Mouse (Mus musculus): Measurements from ENCODE around the gene Ctnnal1.
"Not testable (repeated sequence)": the region's sequence is repeated elsewhere in the genome, so short reads cannot be mapped to it uniquely, and the experiment has no call there.

Ctnnal1 gene

DNA sequence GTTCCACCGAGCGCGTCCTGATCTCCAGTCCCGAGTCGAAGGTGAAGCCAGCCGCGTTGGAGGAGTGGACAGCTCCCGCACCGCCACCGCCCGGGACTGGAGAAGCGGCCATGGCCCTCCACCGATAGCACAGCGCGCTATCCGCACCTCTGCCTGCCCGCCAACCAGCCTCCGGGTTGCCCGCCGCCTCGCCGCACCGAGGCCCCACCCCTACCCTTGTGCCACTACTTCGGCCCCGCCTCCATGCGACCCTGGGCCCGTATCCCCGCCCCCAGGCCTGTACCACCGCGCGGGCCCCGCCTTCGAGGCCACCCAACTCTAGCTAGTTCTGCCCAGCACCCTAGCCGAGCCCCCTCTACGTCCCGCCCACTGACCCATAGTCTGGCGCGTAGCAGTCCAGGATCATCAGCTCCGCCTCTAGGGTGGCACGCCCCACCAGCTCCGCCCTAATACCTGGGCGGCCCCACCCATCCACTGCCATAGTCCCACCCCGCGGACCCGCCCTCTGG is at the start of gene Ctnnal1:
Gene Ctnnal1, minus strand, starts transcription at position 186 of the 509 bp plus-strand sequence.
- in situ Hi-C loops (cut with MboI, MseI), result no loop called here

DNA sequence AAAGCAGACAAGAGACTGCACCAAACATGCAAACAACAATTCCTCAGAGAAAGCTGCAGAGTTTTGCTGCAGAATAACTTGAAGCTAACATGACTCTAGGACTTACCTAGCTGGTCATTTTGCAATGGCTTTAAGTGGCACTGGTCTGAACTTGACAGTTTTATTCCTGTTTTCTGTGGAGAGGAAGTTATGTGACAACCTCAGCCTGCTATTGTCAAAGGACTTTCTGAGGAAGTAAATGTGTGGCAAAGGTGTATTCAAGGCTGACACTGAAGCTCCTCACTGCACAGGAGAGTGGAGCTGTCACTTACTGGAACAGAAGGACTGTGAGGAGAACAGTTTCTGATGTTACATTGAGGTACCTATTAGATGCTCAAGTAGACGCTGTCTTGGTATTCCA is 49.8 kb upstream of the Ctnnal1 start:
- in situ Hi-C loops (cut with MboI, MseI), result no loop called here

DNA sequence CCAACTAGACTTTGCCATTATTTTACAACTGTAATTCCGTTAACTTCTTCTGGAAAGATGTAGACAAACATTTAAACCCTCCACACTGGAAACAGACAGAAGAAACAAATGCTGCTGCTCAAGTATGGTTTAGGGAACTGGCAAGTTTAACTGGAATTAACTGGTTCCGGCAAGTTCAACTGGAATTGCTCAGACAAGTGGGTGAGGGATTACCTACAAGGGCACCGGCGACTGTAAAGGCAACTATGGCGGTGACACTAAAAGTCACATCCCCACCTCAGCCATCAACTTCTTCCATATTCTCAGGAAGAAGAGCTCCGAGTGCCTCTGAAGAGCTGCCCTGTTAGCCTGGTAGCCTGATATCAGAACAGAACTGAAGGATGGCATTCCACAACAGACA is 49.4 kb upstream of the Ctnnal1 start:
- in situ Hi-C loops (cut with MboI, MseI), result no loop called here

DNA sequence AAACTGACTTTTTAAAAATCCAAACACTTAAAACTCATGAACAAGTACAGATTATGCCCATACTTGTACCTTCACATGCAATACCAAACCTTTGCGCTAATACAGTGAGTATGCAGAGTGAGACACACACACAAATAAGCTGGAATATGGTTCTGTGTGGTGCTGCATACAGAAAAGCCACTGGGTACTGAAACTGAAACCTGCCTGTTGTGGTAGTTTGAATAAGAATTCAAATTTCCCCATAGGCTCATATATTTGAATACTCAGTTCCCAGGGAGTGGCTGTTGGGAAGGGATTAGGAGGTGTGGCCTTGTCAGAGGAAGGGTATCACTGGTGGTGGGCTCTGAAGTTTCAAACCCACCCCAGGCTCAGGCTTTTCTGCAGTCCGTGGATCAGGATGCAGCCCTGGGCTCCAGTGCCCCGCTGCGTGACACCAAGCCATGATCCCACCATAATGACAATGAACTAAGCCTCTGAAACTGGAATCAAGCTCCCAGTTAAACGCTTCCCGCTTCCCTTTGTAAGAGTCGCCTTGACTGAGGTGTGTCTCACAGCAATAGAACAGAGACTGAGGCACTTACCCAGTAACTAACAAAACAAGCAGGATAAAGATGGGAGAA is 47.5 kb upstream of the Ctnnal1 start:
- in situ Hi-C loops (cut with MboI, MseI), result no loop called here

DNA sequence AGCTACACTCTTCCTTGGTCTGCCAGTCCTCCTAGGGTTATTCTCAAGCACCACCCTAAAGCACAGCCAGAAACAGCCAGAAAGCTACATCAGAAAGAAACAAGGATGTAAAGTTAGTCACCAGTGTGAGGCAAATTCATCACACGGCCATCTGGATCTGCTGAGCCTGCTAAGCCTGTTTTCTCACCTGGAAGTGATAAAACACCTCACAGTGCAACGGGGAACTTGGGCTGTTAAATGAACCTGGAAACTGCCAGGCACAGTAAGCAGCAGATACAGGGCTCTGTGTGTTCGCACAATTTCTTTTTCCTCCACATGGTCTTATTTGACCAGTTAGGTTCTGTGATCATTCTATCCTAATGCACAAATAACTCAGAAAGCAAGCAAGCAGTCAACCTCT is 44.6 kb upstream of the Ctnnal1 start:
- in situ Hi-C loops (cut with MboI, MseI), result loop anchor here (5.0 to 10.0 kb wide), 2 partner anchors 107 to 125 kb away; partner anchors contain the start of genes Elp1 and Fam206a

DNA sequence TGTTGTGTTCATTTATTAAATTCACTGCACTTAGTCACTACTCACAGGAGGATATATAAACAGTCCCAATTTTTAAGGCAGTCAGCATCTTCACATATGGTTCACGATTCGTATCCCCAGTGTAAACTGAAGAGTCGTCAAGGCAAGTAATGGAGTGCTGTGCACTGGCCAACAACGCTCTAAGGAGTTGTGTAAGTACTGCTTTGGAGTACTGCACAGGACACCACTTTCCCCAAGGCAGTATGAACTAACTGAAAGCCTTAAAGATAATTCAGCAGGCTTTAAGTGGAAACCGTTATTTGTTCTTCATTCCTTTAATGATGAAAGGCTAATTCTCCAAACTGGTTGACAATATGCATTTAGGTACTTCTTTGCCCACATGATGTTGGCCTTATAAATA is 42.7 kb upstream of the Ctnnal1 start:
- in situ Hi-C loops (cut with MboI, MseI), result loop anchor here (5.0 to 10.0 kb wide), 2 partner anchors 105 to 123 kb away; partner anchors contain the start of genes Elp1 and Fam206a

DNA sequence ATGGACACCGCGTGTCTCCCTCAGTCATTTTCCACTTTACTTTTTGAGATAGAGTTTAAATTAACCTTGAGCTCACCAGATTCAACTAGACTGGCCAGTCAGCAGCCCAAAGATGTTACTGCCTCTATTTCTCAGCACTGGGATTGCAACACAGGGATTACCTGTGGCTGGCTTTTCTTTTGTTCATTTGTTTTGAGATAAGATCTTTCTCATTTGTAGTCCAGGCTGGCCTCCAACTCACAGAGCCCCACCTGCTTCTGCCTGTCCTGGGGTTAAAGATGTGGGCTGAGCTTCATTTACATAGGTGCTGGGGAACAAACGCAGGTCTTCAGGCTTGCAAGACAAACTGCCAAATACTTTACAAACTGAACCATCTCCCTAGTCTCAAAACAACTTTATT is 41.9 kb upstream of the Ctnnal1 start:
- in situ Hi-C loops (cut with MboI, MseI), result loop anchor here (5.0 to 10.0 kb wide), 2 partner anchors 105 to 122 kb away; partner anchors contain the start of genes Elp1 and Fam206a

DNA sequence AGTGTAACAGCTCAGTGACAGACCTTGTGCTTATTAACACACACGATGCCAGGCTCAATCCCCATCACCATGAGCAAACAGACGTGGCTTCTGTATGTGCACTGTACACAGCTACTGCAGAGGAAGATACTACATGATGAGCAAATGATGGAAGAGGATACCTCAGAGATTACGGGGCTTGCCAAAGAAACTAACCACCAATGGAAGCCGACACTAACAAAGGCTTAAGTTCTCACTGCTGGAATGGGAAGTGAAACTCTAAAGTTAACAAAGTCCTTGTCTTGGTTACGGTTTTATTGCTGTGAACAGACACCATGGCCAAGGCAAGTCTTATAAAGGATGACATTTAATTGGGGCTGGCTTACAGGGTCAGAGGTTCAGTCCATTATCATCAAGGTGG is 40.5 kb upstream of the Ctnnal1 start:
- in situ Hi-C loops (cut with MboI, MseI), result loop anchor here (5.0 to 10.0 kb wide), 2 partner anchors 103 to 121 kb away; partner anchors contain the start of genes Elp1 and Fam206a

DNA sequence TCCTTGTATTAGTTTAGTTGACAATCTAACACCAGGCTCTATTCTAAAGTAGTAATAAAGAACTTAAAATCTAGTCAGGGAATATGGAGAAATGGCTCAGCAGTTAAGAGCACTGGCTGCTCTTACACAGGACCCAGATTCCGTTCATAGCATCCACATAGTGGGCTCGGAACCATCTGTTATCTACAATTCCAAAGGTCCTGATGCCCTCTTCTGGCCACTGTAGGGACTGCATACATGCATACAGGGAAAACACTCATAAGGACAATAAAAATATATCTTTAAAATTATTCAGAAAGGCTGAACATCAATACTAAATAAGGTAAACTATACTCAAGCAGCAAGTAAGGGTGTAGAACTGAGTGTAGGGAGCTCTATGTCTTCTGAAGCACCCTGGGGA is 36.7 kb upstream of the Ctnnal1 start:
- in situ Hi-C loops (cut with MboI, MseI), result loop anchor here (10.0 kb wide), 1 partner anchor 117 kb away; no protein-coding TSS in a partner anchor

DNA sequence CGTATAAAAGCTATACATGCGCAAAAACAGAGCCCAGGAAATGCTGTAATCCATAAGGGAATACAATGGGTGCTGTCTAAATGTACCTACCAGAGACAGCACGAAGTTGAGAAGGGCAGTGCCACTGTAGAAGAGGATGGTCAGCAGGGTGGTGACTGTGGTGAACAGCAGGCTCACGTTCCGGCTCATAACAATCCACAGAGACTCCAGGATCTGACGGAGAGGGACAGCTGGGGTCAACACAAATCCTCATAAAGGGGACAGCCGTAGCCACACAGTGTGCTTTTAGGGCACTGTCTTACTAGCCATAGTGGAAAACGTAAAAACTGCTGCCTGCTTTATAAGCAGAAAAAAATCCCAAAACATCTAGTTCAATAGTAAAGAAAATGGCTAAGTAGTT is 34.2 kb upstream of the Ctnnal1 start:
- in situ Hi-C loops (cut with MboI, MseI), result loop anchor here (25.0 kb wide), 1 partner anchor 713 kb away; no protein-coding TSS in a partner anchor

DNA sequence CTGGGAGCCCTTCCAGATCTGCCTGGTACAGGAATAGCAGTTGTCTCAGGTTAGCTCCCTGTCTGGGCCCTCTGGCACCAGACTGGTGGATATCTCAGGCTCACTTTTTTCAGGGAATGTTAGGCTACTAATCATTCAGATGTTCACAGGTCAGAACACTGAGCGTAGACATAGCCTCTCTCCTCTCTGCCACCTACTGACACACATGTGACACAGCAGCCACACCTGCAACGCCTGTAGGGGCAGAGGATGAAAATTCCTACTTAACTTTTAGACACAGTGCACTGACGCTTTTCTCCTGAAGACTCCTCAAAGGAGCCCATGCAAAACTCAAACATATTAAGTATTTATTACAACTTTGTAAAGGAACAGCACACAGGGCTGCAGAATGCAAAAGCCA is 32.5 kb upstream of the Ctnnal1 start:
- in situ Hi-C loops (cut with MboI, MseI), result loop anchor here (25.0 kb wide), 1 partner anchor 715 kb away; no protein-coding TSS in a partner anchor

DNA sequence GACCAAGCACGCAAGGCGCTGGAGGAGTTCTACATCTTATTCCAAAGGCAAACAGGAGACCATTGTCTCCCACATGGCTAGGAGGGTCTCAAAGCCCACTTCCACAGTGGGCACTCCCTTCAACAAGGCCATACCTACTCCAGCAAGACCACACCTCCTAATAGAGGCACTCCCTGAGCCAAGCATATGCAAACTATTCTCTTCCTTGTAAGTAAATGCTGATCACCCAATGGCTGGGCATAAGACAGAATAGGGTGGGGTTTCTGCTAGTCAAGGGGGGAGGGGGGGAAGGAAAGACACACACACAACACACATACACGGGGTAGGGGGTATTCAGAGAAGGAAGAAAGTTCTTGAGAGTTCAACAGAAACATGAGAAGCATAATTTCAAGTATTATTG is 29.2 kb upstream of the Ctnnal1 start:
- in situ Hi-C loops (cut with MboI, MseI), result loop anchor here (25.0 kb wide), 1 partner anchor 718 kb away; no protein-coding TSS in a partner anchor

DNA sequence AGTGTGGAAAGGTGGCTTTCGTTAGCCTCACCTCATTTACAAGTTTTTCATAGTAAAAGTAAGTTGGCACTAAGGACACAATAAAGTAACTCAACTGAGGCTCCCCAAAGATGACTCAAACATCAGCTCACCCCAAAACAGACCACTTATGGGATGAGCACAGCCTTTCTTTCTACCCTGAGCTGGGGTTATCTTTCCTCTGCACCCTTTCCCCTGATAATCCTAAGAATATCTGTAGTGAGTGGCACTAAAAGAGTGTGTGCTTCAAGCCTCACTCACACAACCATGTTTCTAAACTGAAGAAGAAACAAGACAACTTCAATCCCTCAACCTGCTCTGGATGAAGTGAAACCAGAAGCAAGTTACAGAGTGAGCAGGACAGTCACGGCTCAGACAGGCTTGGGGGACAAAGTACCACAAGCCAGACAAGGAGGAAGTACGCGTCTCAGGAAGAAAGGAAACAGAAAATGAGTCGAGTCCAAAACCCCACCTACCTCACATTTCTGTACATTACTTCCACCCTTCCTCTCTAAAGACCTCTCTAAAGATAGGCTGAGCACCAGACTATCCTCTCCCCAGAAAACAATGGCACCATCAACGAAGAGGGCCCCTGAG is 27.6 kb upstream of the Ctnnal1 start:
- in situ Hi-C loops (cut with MboI, MseI), result loop anchor here (25.0 kb wide), 1 partner anchor 720 kb away; no protein-coding TSS in a partner anchor

DNA sequence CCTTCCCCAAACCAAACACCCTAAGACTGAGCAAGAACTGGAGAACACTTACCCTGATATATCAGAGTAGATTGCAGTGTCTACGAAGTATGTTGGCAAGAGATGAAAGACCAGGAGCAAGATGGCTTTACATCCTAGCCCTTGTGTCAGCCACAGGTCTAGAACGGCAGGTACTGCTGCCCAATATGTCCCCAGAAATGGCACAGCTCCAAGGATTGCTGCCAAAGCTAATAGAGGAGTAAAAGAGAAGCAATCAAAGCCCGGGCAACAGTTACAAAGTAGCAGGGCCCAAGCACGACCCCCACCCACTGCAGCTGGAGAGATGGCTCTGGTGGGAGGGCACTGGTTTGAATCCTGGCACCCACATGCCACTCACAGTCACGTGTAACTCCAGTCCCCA is 23.5 kb upstream of the Ctnnal1 start:
- in situ Hi-C loops (cut with MboI, MseI), result loop anchor here (5.0 to 25.0 kb wide), 2 partner anchors 34 to 724 kb away; no protein-coding TSS in a partner anchor

DNA sequence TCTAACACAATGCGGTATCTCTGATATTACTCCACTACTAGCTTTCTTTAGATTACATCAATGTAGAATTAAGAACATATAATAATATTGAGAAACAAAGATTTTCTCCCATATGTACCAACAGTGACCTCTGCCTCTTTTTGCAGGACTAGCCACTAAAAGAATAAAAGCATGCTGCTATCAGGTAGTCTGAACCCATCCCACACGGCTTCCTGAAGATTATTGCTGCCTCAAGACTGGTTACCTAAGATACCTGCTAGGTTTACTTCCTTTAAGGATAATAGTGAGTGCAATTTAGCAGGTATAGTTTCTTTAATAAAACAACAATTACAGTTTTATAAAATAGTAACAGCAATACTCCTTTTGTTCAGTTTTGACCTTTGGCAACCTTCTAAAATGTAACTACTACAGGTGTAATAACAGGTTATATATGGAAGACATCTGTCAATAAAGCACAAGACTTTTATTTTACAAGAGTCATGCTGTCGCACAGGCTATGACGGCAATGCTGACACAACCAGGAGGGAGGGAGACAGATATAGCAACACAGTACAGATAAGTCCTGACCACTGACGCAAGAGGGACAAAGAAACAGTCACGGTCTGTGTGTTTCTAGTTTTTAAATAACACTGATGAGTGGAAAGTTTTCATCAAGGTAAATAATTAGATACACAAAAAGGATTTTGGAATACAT is 21.4 kb upstream of the Ctnnal1 start:
- in situ Hi-C loops (cut with MboI, MseI), result loop anchor here (5.0 to 25.0 kb wide), 2 partner anchors 36 to 726 kb away; no protein-coding TSS in a partner anchor

DNA sequence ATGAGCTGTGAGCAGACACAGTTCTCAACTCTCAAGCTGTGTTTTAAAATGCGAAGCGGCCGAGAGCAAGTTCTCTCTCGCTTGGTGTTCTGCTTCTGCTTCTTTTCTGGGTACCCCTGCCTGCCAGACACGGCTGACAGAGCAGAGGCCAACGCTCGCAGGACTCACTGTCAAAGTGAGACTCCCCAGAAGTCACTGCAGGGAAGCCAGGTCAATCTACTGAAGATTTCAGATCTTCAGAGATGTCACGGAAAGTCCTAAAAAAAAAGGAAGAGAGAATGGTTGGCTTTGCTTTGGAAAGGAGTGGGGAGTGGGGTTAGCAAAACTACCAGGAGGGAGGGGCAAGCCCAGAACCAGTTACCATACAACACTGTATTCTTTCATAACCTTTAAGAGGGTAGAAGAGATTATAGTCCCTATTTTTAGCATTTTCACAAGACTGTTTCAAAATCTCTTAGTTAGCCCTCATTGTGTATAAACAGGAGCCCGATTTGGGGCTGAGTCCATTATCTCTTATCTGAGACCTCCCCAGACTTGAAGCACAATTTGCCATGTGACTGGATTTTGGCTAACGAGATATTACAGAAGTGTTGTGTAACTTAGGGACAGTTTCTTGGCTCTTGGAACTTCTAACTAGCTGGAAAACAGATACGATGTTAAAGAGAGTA is 15.2 kb upstream of the Ctnnal1 start:
- in situ Hi-C loops (cut with MboI, MseI), result loop anchor here (5.0 to 25.0 kb wide), 2 partner anchors 118 to 732 kb away; no protein-coding TSS in a partner anchor

DNA sequence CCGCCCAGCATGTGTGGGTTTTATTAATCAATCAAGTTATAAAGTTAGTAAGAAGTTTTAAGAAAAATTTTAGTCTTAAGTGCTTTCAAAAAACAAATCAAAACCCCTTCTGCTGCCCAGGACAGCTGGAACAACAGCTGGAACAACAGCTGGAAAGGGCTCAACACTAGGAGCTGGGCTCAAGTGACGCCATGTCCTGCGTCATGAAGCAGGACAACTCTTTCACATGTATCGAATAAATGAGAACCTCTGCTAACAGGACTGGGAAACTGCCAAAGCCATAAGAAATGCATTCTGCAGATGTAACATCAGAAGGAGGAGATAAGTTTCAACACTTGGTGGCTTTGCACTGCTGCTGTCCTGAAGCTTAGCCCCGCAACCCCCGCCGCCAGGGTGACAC is 14.0 kb upstream of the Ctnnal1 start:
- in situ Hi-C loops (cut with MboI, MseI), result loop anchor here (25.0 kb wide), 1 partner anchor 733 kb away; no protein-coding TSS in a partner anchor

DNA sequence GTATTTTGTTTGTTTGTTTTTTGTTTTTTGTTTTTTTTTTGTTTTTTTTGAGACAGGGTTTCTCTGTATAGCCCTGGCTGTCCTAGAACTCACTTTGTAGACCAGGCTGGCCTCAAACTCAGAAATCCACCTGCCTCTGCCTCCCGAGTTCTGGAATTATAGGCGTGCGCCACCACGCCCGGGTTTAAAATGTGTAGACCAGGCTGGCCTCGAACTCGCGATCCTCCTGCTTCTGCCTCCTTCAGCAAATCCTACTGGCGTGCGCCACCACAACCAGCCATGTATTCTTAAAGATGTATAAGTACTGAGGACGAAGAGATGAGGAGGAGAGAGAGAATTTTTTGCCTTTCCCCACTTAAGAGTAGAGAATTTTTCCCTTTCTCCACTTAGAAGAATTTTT is 5.6 kb upstream of the Ctnnal1 start:
- in situ Hi-C loops (cut with MboI, MseI), result not testable (repeated sequence)

DNA sequence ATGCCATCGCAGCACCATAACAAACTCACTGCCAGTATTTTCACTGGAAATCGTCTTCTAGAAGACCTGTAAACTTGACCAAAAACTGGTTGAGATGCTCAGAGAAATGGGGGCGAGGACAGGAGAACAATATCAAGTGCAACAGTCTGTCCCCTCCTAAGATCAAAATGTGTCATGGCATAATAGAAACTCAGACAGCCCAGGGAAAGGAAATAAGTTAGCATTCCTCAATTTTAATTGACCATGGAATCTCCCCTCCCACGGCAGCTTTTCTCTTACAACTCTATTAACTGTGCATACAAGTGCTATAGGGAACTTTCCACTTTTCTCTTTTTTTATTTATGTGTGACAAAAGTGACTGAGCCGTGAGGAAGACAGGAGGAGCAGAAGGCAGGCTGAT is 2.8 kb upstream of the Ctnnal1 start:
- in situ Hi-C loops (cut with MboI, MseI), result no loop called here

DNA sequence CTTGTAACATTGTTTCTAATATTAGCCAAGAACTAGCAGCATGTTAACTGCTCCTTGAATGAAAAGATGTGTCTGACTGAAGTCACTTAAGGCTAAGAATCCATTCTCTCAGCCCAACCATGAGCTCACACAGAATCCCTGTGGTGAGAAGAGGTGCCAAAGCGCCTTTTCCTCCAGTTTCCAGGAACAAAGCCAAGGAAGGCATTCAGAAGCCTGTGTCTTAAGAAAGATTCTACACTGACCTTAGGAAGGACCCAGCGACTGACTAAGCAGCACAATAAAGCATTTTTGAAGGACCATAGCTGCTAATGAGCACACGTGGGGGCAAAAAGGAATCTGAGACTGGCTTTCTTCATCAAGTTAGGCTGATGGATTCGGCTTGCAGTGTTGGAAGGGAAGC is 983 bp upstream of the Ctnnal1 start:
- in situ Hi-C loops (cut with MboI, MseI), result no loop called here

DNA sequence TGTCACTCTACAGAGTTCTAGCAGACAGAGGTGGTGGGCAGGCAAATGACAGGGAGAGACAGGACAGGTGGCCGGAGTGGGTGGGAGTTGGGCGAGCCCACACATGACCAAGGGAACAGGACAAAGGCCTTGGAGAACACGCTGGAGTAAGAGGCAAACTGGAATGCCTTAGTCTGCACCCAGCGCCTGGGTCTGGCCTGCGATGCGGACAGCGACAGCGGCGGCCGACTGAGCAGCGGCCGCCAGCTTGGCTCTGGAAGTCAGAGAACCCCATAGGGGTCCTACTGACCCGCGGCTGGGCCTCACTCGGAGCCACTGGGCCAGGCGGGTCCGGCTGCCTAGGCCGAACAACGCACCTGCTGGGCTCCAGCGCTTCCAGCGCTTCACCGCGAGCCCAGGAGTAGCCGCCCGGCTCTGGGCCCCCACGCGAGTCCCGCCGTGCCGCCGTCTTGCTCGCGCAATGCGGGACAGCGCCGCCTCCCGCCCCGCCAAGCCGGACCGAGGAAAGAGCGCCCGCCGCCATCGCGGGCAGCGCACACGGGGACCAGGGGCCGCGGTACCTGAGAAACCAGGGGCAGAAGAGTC is 479 bp downstream of the Ctnnal1 start:
- in situ Hi-C loops (cut with MboI, MseI), result no loop called here

Measured in T-helper 2 cell (primary cell).